30 mouse cellular contexts compared by ENCODE assay signal in the genomic region with DNA sequence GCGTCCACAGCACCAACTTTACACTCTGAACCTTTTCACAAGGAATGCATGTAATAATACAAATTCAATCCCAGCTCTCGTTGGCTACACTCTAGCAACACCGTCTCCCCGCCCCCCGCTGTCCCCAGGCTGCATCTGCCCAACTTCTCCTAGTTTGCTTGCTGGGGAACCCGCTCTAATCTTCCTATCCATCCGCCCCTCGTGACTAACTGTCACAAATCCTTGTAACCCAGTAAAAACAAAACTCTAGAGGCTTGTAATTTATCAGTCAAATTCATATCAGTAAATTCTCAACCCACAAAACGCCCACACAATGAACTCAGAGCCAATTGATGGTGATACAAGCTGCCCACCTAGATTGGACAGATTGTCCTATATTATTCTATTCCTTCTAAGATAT. TPM values are rescaled to one million over a fixed set of nuclear protein-coding genes. Genes with fewer than 3 reads are reported as not detected.
"Had no signal": no experiment of that assay in that cellular context is flagged by ENCODE, and none has a peak within 500 bp of the region (broad histone marks: within the 10 kb centered on the region; RNA-seq: fewer than 3 reads in every experiment).

No protein-coding gene starts in this region.

- H3K4me3 ChIP-seq: heart, embryonic 13.5 days; heart, embryonic 15.5 days; hindbrain, embryonic 13.5 days; hindbrain, embryonic 15.5 days; intestine, embryonic 15.5 days; limb, embryonic 13.5 days; limb, embryonic 15.5 days; liver, embryonic 12.5 days had no signal

- DNase-seq: gastrocnemius, postnatal 14 days; gastrocnemius, postnatal 36 days; heart, adult 18-20 months; heart, postnatal 36 days; kidney, adult 18-20 months; kidney, adult 8-10 months; kidney, postnatal 10 days; kidney, postnatal 25 days; kidney, postnatal 4 days; layer of hippocampus, adult 9-11 months; layer of hippocampus, postnatal 36 days; left cerebral cortex, postnatal 4 days had no signal

- H3K4me1 ChIP-seq: intestine, embryonic 15.5 days; limb, embryonic 13.5 days had no signal

- ATAC-seq: hindbrain, postnatal 0 days; inflammation-experienced regulatory T-cells, adult 6 months; intestine, embryonic 15.5 days; intestine, postnatal 0 days; liver, embryonic 12.5 days had no signal

- H3K27ac ChIP-seq: heart, embryonic 13.5 days; heart, embryonic 15.5 days; hindbrain, embryonic 13.5 days; hindbrain, embryonic 15.5 days; hindbrain, postnatal 0 days; intestine, embryonic 15.5 days; limb, embryonic 13.5 days; limb, embryonic 15.5 days; liver, embryonic 12.5 days; liver, embryonic 14.5 days had no signal

- H3K9me3 ChIP-seq: heart, embryonic 13.5 days; heart, embryonic 15.5 days; hindbrain, embryonic 13.5 days; hindbrain, embryonic 15.5 days; intestine, embryonic 15.5 days; limb, embryonic 13.5 days; limb, embryonic 15.5 days; liver, embryonic 12.5 days had no signal

- H3K36me3 ChIP-seq: heart, embryonic 13.5 days; heart, embryonic 15.5 days; hindbrain, embryonic 13.5 days; hindbrain, embryonic 15.5 days; intestine, embryonic 15.5 days; limb, embryonic 13.5 days; limb, embryonic 15.5 days had no signal

- H3K27me3 ChIP-seq: heart, embryonic 13.5 days; heart, embryonic 15.5 days; hindbrain, embryonic 13.5 days; hindbrain, embryonic 15.5 days; intestine, embryonic 15.5 days; limb, embryonic 13.5 days; limb, embryonic 15.5 days; liver, embryonic 12.5 days had no signal

- H3K9ac ChIP-seq: heart, embryonic 15.5 days; hindbrain, embryonic 13.5 days; hindbrain, embryonic 15.5 days; intestine, embryonic 15.5 days; limb, embryonic 13.5 days; limb, embryonic 15.5 days; liver, embryonic 12.5 days; liver, embryonic 14.5 days had no signal

RNA-seq across cellular contexts. Expression of a gene that starts 13.9 kb away (rescaled TPM):
- total RNA-seq: gastrocnemius, adult 18-20 months; gastrocnemius, postnatal 36 days; heart, postnatal 36 days; hematopoietic stem cell, adult 5-6 weeks; hindbrain, postnatal 0 days; liver, adult 2 months had no signal
- polyA plus RNA-seq: hindbrain, embryonic 11.5 days; inflammation-experienced regulatory T-cells, adult 6 months; intestine, postnatal 0 days; kidney, embryonic 16.5 days; liver, adult 2 months; liver, embryonic 12.5 days; liver, embryonic 16.5 days had no signal
